Mouse (Mus musculus): ENCODE measurements at regions not wholly inside any gene's neighbourhood (a gene's known extent, or its start where the extent isn't known, plus 50 kb on each side); places are given as distances from the start of the nearest gene placed in this dataset.

GRCm38 (mm10) chr3:101162536-101163159 lies 52.6 kb upstream of the Ptgfrn start:
- no peak for DNase-seq (ENCODE audit: low read depth, low spot score)

GRCm38 (mm10) chr3:101161941-101162531 lies 52.0 kb upstream of the Ptgfrn start:
- DNase-seq (ENCODE audit: low read depth, low spot score): no peak

GRCm38 (mm10) chr3:101161421-101161940 lies 51.4 kb upstream of the Ptgfrn start:
- no peak for DNase-seq (ENCODE audit: low read depth, low spot score)
